Mouse (Mus musculus) kidney, postnatal 10 days (tissue): ENCODE results near the gene D5Ertd579e.

Experiments used
- DNase-seq: peaks from one replicate; pipeline ENCODE4 v3.0.0; 2021; ENCODE audit warnings: mixed read lengths

D5Ertd579e gene

DNA sequence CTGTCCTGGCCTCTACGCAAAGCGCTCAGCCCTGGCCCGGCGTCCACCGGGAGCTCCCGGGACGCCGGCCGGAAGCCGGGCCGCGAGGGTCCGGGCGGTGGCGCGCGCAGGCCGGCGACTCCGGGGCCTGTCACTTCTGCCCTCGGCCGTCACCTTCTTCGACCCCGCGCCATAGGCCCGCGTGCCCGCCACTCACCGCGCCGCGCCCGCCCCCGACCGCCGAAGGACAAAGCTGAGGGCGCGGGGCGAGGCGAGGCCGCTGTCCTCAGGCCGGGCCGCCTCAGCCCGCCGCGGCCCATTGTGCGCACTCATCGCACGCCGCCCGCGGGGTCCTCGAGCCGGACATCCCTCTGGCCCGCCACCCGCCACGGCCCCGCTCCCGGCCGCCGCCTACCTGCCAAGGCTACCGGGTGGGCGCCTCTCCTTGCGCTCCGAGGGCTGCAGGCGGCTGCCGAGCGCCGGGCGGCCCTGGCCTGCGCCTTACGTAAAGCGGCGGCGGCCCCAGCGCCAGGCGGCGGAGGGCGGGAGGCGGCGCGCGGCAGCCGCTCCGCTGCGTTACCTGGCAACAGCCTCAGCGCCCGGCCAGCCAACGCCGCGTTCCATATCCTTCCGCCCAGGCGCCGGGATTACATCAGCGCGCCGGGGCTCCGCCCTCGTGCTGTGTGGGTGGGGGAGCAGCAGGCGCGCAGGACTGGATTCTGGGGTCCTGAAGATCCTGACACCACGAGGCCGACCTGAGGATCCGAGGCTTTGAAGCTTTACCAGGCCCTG is at the start of gene D5Ertd579e:
D5Ertd579e (minus strand) TSS at position 564 of the 771 bp plus-strand sequence.
- peak; percentile 97 for DNase-seq

DNA sequence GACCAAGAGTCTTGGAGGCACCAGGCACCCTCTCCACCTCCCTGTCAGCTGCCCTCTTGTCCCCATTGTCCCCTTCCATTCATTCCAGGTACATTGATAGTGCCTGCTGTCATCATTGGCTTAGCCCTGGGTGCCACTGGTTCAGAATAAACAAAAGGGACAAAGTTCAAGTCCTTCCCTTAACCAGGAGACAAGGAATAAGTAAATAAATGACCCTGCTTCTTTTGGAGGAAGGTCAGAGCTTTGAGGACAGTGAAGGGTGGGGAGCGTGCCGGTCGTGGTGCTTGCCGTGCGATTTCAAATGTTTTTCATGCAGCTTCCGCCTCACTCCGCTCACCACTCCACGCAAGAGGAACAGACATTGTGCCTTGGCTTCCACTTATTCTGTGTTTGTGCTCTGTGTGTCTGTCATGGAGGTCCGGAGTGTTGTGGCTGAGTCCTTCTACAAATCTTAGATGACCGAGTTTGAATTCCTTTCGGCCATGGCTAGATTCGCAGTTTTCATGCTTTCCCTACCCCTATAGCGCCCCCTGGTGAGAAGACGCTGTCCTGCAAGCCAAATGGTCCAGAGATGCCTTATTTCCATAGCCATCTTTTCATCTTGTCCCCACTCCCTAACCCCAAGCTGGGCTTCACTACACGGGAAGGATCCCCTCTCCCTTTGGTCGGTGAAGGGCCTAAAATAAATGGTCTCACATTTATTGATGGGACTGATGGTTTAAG is 46.5 kb upstream of the D5Ertd579e start:
- peak; percentile 90 for DNase-seq

DNA sequence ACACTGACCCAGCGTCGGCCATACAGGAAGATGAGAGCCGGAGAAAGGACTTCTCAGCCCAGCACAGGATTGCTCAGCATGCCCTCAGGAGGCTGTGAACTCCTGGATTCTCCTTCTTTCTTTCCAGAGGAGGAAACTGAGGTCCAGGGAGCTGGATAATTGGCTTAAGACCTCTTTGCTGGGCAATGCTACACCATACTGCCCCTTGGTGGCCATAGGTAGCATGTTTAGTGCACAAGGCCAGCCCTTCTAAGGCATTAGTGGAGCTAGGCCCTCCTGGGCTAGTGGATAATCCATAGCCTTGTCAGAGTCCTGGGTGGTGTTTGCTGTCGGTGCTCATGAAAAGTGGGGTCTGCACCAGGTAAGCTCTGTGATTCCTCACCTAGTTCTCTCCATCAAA is 44.0 kb upstream of the D5Ertd579e start:
- peak; percentile 62 for DNase-seq

DNA sequence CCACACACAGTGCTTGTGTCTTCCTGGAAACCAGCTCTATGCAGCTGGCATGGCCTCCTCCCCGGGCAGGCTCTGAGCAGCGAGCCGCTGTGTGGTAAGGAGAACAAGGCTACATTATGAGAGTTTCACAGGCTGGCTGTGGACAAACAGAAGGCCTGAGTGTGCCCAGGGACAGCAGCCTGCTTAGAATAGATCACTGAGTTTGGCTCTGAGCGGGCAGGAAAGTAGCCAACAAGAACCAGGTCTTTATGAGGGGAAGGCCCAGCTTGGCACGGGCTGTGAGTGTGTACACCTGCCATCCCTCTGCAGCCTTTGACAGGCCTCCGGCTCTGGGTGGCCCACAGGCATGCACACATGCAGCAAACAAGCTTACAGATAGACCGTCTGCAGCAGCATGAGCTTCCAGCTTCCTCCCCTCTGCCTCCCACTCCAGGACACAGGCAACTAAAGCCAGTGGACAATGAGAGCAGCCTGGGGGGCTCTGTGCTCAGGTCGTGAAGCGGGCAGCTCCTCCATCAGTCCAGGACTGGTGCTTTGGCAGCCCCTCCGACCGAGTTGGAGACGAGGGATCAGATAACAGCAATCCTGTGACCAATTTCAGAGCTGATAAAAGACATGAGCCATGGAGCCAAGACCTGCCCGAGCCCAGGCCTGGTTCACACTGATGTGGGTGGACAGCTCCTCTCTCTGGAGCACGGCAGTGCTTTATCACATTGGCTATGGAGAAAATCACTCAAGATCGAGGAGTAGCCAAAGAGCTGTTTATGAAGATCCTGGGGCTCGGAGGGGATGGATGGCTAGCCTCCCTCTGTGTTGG is 43.2 kb upstream of the D5Ertd579e start:
- no peak for DNase-seq

DNA sequence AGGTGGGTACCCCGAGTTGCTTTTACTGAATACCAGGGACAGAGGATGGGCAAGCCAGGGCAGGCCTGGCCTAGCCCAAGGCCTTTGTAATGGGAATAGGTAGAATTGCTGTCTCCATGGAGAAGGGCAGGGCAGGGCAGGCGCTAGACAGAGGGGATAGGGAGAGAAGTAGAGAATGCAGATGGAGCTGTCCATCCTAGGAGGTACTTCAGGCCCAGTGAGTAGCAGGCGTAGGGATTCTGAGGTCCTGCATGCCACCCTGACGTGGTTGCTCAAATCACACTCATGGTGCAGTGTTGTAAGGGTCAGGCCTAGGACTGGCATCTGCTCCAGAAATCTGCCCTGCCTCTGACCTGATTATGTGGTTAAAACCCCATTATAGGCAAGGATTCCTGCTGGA is 41.9 kb upstream of the D5Ertd579e start:
- DNase-seq = no peak

DNA sequence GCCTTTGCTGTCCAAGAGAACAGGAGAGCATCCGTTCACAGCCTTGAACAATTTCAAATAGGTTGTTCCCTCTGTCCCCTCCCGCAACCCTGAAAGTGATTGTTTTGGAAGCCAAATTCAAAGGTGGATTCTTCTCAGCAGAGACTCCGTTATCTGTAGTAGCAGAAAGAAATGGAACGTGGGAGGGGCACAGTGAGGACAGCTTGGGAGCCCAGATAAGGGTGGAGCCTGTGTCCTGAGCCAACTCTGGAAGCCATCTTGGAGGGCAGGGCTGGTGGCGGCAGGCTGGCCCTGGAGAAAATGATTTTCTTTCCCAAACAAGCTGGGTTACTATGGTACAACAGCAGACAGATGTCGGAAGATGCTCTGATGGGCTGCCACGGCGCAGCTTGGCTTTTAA is 40.2 kb upstream of the D5Ertd579e start:
- DNase-seq = no peak

DNA sequence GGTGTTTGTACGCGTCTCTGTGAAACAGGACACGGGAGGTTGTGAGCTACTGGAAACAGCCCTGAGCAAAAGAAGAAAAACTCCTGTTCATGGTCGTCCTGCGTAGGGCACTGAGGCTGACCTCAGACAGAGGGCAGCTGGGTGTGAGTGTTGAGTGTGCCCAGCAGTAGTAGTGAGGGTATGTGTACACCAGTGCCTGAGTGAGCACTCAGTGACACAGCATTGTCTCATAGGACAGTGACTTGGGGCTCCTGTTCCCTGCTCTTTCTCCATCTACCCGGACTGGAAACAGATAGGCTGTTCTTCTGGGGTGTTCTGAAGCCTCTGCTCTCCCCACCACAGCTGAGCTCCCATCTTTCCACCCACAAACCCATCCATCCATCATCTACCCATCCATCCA is 39.3 kb upstream of the D5Ertd579e start:
- DNase-seq = no peak

DNA sequence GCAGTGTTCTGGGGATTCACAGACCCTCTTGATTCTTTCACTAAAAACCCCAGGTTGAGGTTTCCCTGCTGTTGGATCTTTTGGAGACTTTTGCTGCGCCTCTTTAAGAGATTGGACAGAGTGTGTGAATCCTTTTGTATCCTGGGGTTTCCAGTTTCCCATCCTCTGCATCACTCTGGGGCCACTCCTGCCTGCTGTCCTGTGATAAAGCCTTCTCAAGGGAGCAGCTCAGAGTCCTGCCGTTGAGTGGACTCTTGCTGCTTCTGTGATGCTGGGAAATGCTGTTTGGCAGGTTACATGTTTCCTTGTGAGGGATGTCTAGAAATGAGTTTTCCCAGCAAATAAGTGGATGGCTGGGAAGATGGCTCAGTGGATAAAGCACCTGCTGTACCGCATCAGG is 37.6 kb upstream of the D5Ertd579e start:
- DNase-seq = no peak

DNA sequence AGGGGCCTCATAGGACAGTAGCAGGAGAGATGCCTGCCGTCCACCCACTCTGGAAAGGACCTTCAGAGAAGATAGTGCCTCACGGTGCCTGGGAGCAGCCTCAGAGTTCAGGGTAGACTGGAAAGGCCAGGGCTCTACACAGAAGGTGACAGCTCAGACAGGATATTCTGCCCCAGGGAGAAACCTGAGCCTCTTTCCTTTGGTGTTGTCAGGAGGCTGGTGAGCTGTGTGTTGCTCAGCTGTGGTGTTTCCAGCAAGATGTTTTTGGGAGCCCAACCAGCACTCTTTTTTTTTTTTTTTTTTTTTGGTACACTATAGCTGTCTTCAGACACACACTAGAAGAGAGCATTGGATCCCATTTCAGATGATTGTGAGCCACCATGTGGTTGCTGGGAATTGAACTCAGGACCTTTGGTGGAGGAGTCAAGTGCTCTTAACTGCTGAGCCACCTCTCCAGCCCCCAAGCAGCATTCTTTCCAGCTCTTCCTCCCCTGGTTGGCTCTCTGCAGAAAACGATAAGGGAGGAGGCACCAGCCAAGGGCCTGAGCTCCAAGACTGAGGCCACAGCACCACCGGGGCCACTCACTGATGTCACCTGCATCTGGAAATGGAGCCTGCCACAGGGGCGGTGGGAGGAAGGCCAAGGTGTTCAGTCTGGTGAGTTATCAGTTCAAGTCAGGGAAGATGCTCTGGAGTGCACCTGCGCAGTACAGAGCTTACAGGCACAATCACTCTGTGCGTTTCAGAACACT is 36.3 kb upstream of the D5Ertd579e start:
- DNase-seq = no peak

DNA sequence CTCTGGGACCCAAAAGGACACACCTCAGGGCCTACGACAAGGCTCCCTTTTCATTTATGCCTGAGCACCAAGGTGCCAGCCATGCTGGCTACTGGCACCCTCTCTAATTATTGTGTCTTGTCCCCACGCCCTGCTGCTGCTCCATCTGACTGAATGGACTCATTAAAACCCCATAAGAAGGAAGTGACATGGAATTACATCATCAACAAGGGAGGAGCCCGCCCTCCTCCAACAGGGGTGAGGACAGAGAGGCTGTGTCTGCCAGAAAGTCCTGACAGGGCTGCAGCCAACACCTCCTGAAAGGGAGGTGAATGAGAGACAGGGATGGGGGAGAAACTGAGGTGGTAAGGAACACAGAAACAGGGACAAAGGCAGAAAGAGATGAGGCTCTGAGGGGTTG is 34.9 kb upstream of the D5Ertd579e start:
- no peak for DNase-seq

DNA sequence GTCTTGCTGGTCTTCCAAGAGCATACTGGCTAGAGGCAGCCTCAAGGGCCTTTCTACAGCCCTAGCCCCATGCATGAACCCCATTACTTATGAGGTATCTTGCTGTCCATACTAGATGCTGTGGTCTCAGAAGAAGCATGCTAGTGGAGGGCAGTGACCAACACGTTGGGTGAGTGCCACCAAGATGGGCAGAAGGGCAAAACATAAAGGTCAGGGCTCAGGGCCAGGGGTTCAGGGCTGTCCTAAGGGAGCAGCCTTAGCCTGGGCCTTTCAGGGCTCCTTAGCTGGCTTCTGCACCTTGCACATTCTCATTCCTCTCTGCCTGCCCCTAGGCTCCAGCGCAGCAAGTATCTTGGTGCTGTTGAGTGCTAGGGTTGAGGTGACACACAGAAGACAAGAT is 34.1 kb upstream of the D5Ertd579e start:
- no peak for DNase-seq

DNA sequence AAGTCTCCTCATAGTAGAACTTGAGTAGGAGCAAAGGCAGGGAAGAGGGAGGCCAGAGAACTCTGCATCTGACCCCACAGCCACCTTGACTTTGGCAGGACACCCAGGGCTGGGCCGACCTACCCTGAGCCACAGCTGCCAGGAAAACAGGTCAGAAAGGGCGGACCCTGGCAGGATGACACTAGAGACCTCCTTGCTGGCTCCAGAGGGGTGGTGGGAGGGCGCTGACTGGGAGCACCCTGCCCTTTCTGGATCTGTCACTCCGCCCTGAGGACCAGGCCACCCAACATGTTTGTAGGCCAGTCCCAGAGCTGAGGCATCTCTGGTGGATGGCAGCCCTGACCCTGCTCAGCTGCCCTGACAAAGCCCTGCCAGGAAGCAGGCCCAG is 33.3 kb upstream of the D5Ertd579e start:
- DNase-seq = no peak

DNA sequence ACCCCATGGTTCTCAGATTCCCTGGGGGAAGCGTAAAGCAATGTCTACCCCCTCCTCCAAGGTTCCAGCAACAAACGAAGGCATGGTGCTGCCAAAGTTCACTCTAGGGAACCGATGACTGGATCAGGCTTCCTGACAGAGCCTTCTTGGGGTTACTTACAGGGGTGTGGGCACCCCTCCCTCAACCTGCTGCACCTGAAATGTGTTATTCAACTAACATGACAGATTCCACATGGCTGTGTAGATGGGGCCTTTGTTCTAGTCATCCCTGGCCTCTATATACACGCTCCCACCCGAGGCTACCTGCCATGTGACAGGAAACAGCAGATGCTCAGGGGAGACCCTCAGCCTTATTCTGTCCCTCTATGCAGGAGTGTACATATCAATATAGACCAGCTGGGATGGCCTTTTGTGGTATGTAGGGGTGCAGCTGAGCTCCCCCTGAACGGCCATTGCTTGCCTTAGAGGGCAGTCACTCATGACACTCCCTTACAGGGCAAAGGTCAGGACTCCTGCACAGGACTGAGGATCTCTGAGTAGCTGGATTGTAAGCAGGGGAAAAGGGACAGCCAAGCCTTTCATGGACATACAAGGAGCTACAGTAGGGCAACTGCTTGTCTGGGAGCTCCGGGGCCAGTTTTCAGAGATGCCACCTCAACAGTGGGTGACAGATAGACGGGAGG is 32.7 kb upstream of the D5Ertd579e start:
- DNase-seq = no peak

DNA sequence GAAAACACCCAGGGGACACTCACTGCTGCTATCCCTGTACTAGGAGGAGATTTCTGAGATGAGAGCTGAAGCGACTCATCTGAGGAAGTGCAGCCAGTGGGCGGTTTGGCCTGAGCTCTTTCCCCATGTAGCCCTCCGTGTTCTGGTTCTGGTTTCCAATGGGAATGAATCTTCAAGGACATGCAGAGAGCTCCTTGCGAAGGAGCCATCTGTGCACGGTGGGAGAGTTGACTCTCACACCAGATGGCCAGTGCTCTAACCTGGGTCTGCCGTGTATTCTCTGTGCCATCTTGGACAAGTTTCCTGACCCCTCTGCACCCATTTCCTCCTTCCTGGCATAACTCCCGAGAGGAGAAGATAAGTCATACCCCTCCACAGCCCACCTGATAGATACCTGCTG is 32.0 kb upstream of the D5Ertd579e start:
- DNase-seq = no peak

DNA sequence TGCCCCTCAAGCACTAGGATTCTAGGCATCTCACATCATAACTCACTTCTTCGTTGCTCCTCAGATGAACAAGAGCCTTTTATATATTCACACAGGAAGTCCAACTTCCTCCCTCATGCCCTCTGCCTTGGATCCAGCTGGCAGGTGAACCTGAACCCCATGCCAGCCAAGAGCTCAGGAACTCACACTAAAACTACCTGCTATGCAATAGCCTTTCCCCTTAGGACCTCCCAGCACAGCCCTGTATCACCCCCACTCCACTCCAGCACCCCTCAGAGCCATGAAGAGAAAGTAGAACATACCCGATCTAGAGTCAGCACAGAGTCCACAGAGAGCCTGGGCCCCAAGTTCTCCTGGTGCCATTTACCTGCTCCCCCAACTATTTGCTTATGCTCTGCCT is 31.3 kb upstream of the D5Ertd579e start:
- no peak for DNase-seq

DNA sequence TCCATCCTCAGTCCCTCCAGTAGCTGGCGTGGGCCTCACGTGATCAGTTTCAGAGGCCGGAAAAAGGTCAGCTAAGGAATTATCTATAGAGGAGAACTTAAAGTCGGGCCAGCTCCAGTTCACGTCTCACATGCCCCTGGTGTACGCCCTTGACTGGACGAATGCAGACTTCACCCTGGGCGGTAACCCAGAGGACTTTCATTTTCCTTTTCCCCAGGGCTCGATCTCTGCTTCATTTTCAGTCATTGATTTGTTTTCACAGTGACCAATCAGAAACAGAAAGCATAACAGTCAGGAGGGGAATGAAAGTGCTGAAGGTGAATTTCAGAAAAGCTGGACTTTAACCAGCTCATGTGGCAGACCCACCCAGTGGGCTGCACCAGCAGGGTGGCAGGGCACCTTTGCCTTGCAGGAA is 30.6 kb upstream of the D5Ertd579e start:
- peak; percentile 40 for DNase-seq

DNA sequence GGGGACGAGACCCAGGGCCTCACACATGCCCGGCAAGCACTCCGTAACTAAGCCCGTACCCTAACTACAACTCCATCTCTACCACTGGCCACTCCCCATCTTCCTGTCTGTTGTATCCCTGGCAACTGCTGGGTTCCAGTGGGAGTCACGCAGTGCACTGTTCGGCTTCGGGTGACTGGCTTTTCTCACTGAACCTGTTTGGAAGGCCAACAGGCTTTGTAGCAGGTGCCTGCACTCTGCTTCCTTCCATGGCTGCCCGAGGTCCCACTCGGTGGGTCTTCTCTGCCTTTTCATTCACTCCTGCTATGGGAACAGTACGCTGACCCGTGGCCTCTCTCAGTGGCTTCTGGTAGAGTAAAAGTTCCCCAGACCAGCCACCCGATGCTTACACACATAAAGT is 30.0 kb upstream of the D5Ertd579e start:
- DNase-seq = peak; percentile 32

DNA sequence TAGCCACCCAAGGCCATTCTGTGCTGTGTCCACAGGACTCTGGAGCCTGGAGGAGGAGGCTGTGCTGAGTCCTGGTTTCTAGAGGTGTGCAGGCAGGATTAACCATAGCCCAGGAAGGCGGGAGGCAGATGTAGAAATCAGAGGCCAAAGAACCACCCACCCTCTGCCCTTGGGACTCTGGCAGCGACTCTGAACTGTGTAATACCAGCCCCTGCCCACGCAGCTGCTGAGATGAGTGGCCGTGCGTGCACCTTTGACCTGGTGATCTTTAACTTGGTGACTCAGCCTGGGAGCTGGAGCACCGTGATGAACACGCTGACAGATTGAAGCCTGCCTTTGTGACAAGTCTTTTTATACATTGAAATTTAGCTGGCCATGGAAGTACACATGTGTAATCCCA is 28.4 kb upstream of the D5Ertd579e start:
- DNase-seq = peak; percentile 63

DNA sequence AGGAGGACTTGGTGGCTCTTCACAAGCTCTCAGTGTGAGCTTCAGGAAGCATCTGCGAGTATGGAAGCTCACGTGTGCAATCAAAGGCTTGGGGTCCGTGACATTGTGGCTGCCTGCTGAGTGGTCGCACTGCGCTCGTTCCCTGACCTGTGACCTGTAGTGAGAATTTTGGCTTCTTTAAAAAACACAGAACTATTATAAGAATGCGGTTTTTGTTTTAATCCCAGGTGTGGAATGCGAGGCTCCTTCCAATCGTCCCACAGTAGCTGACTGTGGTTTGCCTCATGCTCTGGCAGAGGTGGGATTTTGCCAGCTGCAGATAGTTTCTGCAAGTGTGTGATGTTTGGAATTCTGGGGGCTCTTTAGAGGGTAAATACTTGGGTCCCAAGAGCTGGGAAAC is 27.5 kb upstream of the D5Ertd579e start:
- no peak for DNase-seq

DNA sequence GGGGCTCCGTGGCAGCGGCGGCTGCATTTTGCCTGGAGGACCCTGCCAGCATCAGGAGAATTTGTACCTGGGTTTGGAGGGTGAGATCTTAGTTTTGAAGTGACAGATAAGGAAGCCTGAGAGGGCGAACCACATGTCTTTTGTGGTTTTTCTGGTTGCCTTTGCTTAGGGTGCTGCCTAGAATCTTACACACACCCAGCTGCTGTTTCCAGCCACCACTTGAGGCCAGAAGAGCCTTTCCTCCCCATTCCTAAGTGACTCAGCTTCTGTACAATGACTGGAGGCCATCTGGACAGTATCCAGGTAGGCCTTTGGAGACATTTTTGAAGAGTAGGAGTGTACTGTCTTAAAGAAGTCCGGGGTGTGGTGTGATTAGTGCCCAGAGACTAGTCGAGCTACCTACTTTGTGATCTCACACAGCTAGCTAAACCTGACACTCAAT is 26.6 kb upstream of the D5Ertd579e start:
- DNase-seq = no peak

DNA sequence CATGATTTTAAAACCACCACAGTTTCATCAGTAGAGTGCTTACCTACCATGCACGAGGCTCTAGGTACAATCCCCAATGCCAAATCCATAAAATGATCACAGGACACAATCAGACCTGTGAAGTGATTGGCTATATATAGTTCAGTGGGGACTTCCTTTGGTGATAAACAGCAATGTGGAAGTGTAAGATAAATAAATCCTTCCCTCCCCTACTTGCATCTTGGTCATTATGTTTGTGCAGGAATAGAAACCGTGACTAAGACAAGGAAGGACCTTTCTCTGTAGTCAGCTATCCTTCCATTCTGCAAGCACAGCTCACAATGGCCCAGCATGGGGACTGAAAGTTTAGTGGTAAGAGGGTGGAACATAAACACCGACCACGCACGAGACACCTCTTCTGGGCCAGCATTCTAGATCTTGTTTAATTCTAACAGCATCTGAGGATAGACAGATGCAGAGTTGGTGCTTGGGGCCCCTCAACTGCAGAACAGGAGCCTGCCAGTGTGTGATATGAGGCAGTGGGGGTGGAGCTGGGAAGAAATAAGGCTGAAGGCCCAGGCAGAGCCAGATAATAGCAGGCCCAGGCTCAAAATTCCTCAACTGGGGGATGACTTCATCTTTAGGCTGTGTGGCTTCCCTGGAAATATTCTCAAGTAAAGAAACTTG is 25.0 kb upstream of the D5Ertd579e start:
- no peak for DNase-seq

DNA sequence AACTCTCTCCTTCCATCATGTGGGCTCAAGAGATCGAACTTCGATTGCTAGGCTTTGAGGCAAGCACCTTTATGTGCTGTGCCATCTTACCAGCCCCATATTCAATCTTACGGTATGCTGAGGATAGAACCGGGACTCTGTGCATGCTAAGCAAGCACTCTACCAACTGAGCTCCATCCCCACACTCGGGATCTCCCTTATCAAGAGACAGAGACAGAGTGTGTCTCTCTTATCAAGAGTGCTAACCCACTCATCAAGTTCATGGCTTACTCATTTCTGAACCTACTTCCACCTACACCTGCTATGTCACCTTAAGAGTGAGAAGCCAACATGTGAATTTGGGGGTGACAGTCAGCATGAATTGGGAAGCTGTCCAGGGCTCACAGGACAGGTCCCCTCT is 24.4 kb upstream of the D5Ertd579e start:
- DNase-seq = no peak
